Mouse (Mus musculus): ENCODE results near the gene Mrtfb.

DNA sequence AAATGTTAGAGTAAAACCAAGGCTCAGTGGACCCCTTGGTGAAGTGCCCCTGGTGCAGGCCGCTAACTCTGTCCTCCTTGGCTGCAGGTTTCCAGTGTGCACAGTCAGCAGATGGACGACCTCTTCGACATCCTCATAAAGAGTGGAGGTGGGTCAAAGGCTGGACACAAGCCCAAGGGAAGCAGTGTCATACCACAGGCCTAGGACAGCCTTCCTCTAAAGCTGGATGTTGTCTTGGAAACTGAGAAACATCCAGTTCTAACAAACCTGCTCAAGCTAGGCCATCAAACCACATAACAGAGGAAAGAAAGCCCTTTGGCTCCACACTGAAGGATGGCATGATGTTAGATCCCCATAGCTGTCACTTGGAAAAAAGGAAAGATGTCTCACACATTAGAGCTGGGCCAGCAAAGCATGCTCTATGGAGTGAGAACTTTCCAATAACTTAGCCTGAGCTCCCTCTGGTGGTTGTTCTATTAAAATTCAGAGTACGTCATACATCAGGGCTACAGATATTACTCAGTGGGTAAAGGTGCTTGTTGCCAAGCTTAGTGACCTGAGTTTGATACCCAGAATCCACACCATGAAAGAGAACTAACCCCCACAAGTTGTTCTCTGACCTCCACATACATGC, 153.4 kb downstream of the Mrtfb start:
- TF ChIP-seq CTCF (conservative IDR thresholded peaks at IDR 0.05; ENCODE audit: low read length) (peak; percentile 47), POU5F1 (IDR thresholded peaks at IDR 0.05; ENCODE audit: borderline replicate concordance, low read length) (no peak)
